Mouse (Mus musculus) ovary, adult 18-20 months (tissue): Measurements from ENCODE around the gene Marveld1.

Experiments
- DNase-seq: peaks from one replicate; pipeline ENCODE4 v3.0.0; 2022; ENCODE audit warnings: low spot score, mixed read lengths

The Marveld1 gene

GRCm38 (mm10) chr19:42139724-42140517, 7.3 kb upstream of the Marveld1 start:
- DNase-seq: no peak

- DNase-seq: no peak
Observed at GRCm38 (mm10) chr19:42141998-42142397, 5.2 kb upstream of the Marveld1 start.

- DNase-seq: no peak
Observed at GRCm38 (mm10) chr19:42142757-42143156, 4.4 kb upstream of the Marveld1 start.

- DNase-seq: no peak
Observed at GRCm38 (mm10) chr19:42144067-42144466, 3.1 kb upstream of the Marveld1 start.

GRCm38 (mm10) chr19:42144541-42145167, 2.5 kb upstream of the Marveld1 start:
- DNase-seq: peak; percentile 40

- no peak for DNase-seq
Observed at GRCm38 (mm10) chr19:42145210-42145609, 2.0 kb upstream of the Marveld1 start.

- no peak for DNase-seq
Observed at GRCm38 (mm10) chr19:42145731-42146130, 1.5 kb upstream of the Marveld1 start.

- DNase-seq: no peak
Observed at GRCm38 (mm10) chr19:42146276-42147010, 757 bp upstream of the Marveld1 start.

- DNase-seq: peak; percentile 42
Observed at GRCm38 (mm10) chr19:42147769-42148568, 769 bp downstream of the Marveld1 start.

- no peak for DNase-seq
Observed at GRCm38 (mm10) chr19:42148569-42148860, 1.3 kb downstream of the Marveld1 start.

GRCm38 (mm10) chr19:42151990-42152389, 4.8 kb downstream of the Marveld1 start:
- DNase-seq: peak; percentile 64

- DNase-seq: no peak
Observed at GRCm38 (mm10) chr19:42157493-42158237, 10.5 kb downstream of the Marveld1 start.

GRCm38 (mm10) chr19:42158246-42159017, 11.2 kb downstream of the Marveld1 start:
- DNase-seq: no peak

GRCm38 (mm10) chr19:42163764-42164163, 16.6 kb downstream of the Marveld1 start, which contains the start of gene Zfyve27:
Gene Zfyve27, plus strand, starts transcription at chr19:42163951.
- DNase-seq: no peak

GRCm38 (mm10) chr19:42164188-42164587, 17.0 kb downstream of the Marveld1 start:
- no peak for DNase-seq

- peak; percentile 49 for DNase-seq
Observed at GRCm38 (mm10) chr19:42166130-42166529, 18.9 kb downstream of the Marveld1 start.

- DNase-seq: no peak
Observed at GRCm38 (mm10) chr19:42166766-42167165, 19.6 kb downstream of the Marveld1 start.

GRCm38 (mm10) chr19:42167489-42167888, 20.3 kb downstream of the Marveld1 start:
- DNase-seq: no peak

GRCm38 (mm10) chr19:42169322-42169975, 22.2 kb downstream of the Marveld1 start:
- DNase-seq: no peak
